Mouse (Mus musculus): ENCODE results near the gene Cyb5d1.

DNA sequence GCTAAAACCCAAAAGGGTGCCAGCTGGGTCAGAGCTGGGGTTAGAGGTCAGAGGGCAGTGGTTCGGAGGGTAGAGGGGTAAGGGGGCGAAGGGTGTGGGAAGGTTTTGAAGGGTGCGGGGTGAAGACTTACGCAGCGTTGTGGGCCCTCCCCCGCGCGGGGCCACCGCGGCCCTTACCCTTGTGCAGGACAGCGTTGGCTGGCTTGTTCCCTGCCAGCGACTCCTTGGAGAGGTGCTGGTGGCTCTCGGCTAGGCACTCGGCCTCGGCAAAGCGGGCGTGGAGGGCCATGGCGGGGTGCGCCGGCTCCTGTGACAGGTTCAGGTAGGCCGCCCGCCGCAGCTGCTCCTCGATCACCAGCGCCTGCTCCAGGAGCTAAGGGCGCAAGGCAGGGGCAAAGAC is 49.0 kb downstream of the Cyb5d1 start:
- no peak for TF ChIP-seq CTCF (conservative IDR thresholded peaks at IDR 0.05; ENCODE audit: insufficient read depth, insufficient read length, low read depth, low read length)
- TF ChIP-seq POLR2A (IDR thresholded peaks at IDR 0.05; ENCODE audit: low read depth, low read length): no peak
